Mouse (Mus musculus) intestine, embryonic 14.5 days (tissue): Measurements from ENCODE around the gene Trank1. TPM values are rescaled to one million over a fixed set of nuclear protein-coding genes. Genes with fewer than 3 reads are reported as not detected.

Source experiments
- ATAC-seq: fragments of 200-750 bp; cut with Nextera tagmentation; replicated peaks from 2 replicates; pipeline ENCODE4 v1.8.0; 2017; ENCODE audit warnings: low read depth, moderate number of reproducible peaks, moderate TSS enrichment, moderate library complexity; ENCODE audit not compliant: low FRiP score, low TSS enrichment
- DNase-seq: peaks from one replicate; pipeline ENCODE4 v3.0.0-alpha.2; 2018; ENCODE audit warnings: low spot score
- H3K27ac ChIP-seq: fragments of 300-500 bp; sonication (generic); 2 replicates; pipeline ENCODE4 v1.5.1; 2014; ENCODE audit warnings: low read depth, mild to moderate bottlenecking, control low read depth
- H3K27me3 ChIP-seq: fragments of 300-500 bp; sonication (generic); replicated peaks from 2 replicates; pipeline ENCODE4 v1.6.1; 2014; ENCODE audit warnings: low read length, control low read depth; ENCODE audit not compliant: control insufficient read depth, insufficient read depth
- H3K36me3 ChIP-seq: fragments of 300-500 bp; sonication (generic); 2 replicates; pipeline ENCODE4 v1.6.1; 2014; ENCODE audit warnings: low read length, control low read depth; ENCODE audit not compliant: control insufficient read depth, insufficient read depth
- H3K4me1 ChIP-seq: fragments of 300-500 bp; sonication (generic); replicated peaks from 2 replicates; pipeline ENCODE4 v1.6.1; 2014; ENCODE audit warnings: low read length, control low read depth, mixed read lengths; ENCODE audit not compliant: control insufficient read depth, insufficient read depth
- H3K4me2 ChIP-seq: fragments of 300-500 bp; sonication (generic); 2 replicates; pipeline ENCODE4 v1.6.1; 2014; ENCODE audit warnings: low read length
- H3K4me3 ChIP-seq: fragments of 300-500 bp; sonication (generic); 2 replicates; pipeline ENCODE4 v1.5.1; 2014; ENCODE audit warnings: low read depth, low read length, control low read depth, mixed read lengths
- H3K9ac ChIP-seq: fragments of 300-500 bp; sonication (generic); 2 replicates; pipeline ENCODE4 v1.6.1; 2014; ENCODE audit warnings: mild to moderate bottlenecking, low read length
- H3K9me3 ChIP-seq: fragments of 300-500 bp; sonication (generic); 2 replicates; pipeline ENCODE4 v1.6.1; 2016; ENCODE audit warnings: low read length, control low read depth; ENCODE audit not compliant: control insufficient read depth
- WGBS: fragments of 180-500 bp; shearing (Covaris S2); extraction: QIAGEN DNeasy Blood & Tissue Kit; methylation state at CpG from one replicate; pipeline ENCODE4 v1.1.7; 2014; 5-methylcytosine and 5-hydroxymethylcytosine counted together
- polyA plus RNA-seq: library from polyadenylated mRNA; unstranded; fragments of >200 nt; fragmentation: Nextera tagmentation; extraction: Ambion mirVana; gene quantifications from 2 replicates; pipeline ENCODE4 v1.2.1, GENCODE M21; 2014

Gene Trank1
- polyA plus RNA-seq, 1 experiment from 2014 or later = 0.08 TPM

DNA sequence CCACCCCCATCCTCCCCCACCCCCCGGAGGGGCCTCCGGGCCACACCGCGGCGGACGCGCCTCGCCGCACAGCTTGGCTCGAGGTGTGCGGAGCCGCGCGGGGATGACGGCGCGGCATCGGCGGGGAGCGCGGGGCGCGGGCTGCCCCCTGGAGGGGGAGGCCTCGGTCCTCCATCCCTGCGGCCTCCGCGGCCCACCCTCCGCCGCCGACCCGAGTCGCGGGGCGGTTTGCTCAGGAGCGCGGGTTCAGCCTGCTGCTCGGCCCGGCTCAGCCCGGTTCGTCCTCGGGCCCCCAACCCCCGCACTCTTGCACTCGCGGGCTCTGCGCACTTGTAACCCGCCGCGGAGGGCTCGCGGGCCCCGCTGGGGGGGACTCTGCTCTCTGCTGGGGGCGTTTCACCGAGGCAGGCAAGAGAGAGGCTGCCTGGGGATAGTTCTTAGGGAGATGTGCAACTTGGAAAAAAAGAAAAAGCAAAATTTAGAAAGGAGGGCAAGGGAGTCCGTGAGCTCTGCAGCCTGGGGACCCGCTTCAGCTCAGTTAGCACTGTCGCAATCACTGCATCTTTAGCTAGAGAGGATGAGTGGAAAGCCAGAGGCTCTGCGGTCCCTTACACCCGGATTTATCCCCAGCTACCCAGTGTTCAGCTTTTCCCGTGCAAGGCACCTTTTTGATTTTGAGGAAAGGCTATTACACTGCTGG is 1.1 kb downstream of the Trank1 start:
- Histone ChIP-seq H3K27me3 (peaks cover 63% of the 10 kb centered on the region), H3K4me3 (peak overlapping the region; percentile 39), H3K4me2 (peak overlapping the region; percentile 57), H3K27ac (no peak overlapping the region), H3K36me3 (no peaks in the 10 kb centered on the region), H3K9me3 (no peaks in the 10 kb centered on the region), H3K4me1 (no peaks in the 10 kb centered on the region), H3K9ac (no peak overlapping the region)
- WGBS = under 1% methylated on average over 59 of the region's 59 CpGs
- peak; percentile 69 for DNase-seq
- no peak; the same call in 1 of the 2 replicates for ATAC-seq

DNA sequence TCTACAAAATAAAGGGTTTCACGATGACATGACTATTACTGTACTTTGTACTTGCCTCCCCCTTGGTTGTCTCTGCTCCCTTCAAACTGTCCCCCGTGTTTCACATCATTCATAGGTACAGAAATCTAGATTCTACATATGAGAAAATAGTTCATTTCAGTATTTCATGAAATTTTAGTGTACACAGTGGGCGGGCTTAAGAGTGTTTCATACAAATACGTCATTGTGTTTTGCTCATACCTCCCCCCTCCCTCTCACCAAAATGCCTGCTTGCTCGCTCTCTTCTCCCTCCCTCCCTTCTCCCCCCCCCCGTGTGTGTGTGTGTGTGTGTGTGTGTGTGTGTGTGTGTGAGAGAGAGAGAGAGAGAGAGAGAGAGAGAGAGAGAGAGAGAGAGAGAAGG is 1.8 kb downstream of the Trank1 start:
- no peaks in the 10 kb centered on the region for H3K9me3 ChIP-seq
- WGBS = 16% methylated on average over 5 of the region's 6 CpGs
- no peak overlapping the region for H3K9ac ChIP-seq
- DNase-seq (no peak), ATAC-seq (no peak)
- no peak overlapping the region for H3K4me3 ChIP-seq
- no peak overlapping the region for H3K27ac ChIP-seq
- no peaks in the 10 kb centered on the region for H3K36me3 ChIP-seq
- H3K27me3 ChIP-seq = peaks cover 63% of the 10 kb centered on the region
- no peaks in the 10 kb centered on the region for H3K4me1 ChIP-seq
- H3K4me2 ChIP-seq = no peak overlapping the region

DNA sequence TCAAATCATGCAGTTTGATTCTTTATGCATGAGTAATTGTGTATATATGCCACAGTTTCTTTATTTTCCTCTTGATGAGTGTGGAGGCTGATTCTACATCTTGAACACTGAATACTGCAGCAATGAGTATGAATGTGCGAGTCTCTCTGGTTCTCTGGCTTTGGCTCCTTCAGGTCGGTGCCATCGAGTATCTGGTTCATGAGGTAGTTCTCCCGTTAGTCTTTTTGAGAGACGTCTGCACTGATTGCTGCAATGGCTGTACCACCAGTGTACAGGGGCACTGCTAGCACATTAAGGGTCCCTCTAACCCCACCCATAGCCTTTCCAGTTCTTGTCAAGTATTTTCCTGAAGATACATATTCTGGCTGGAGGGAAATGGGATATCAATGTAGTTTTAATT is 2.3 kb downstream of the Trank1 start:
- Histone ChIP-seq H3K27ac (no peak overlapping the region), H3K4me1 (no peaks in the 10 kb centered on the region), H3K4me2 (no peak overlapping the region), H3K4me3 (no peak overlapping the region), H3K9ac (no peak overlapping the region), H3K36me3 (no peaks in the 10 kb centered on the region), H3K27me3 (peaks cover 63% of the 10 kb centered on the region), H3K9me3 (no peaks in the 10 kb centered on the region)
- WGBS = 24% methylated on average over 5 of the region's 5 CpGs
- no peak for ATAC-seq
- no peak for DNase-seq

DNA sequence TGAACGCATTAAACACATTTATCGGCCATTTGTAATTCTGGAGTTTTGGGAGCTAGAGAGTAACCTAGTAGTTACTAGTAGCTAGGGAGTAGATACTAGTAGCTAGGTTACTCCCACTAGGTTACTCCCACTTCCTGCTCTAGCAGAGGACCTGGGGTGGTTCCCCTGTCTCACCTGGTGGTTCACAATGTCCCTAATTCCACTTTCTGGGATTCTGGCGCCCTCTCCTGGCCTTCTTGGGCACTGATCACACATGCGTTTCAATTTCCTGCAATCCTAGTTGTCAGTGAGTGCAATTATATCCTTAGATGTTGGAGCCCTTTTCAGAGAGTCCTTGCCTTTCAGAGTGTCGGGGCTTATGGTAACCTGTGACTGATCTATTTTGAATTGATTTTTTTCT is 2.7 kb downstream of the Trank1 start:
- H3K4me2 ChIP-seq = no peak overlapping the region
- no peak overlapping the region for H3K4me3 ChIP-seq
- no peaks in the 10 kb centered on the region for H3K4me1 ChIP-seq
- H3K9me3 ChIP-seq = no peaks in the 10 kb centered on the region
- DNase-seq = peak; percentile 82
- H3K36me3 ChIP-seq = no peaks in the 10 kb centered on the region
- WGBS = 44% methylated on average over 5 of the region's 5 CpGs
- H3K27me3 ChIP-seq = peaks cover 59% of the 10 kb centered on the region
- no peak overlapping the region for H3K9ac ChIP-seq
- H3K27ac ChIP-seq = no peak overlapping the region
- no peak for ATAC-seq

DNA sequence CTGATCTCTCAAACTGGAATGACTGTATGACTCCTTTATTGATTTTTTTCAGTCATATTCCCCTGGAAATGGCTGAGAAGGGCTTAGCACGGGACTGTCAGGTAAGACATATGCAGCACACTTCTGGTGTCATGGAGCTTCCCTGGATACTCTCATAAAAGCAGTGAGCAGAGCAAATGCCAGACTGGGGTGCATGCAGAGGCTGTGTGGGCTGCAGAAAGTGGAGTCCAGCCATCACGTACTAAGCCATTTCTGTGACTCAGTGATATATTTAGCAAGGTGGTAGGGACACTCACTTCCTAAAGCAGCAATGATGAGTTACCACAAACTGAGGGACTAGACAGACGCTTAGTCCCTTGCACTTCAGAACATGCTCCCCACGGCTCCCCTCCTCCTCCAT is 9.4 kb downstream of the Trank1 start:
- H3K4me2 ChIP-seq = no peak overlapping the region
- DNase-seq (no peak), ATAC-seq (no peak)
- 72% methylated on average over 4 of the region's 4 CpGs for WGBS
- H3K27ac ChIP-seq = no peak overlapping the region
- H3K9me3 ChIP-seq = no peaks in the 10 kb centered on the region
- no peak overlapping the region for H3K9ac ChIP-seq
- no peaks in the 10 kb centered on the region for H3K27me3 ChIP-seq
- H3K4me1 ChIP-seq = no peaks in the 10 kb centered on the region
- H3K4me3 ChIP-seq = no peak overlapping the region
- H3K36me3 ChIP-seq = no peaks in the 10 kb centered on the region

DNA sequence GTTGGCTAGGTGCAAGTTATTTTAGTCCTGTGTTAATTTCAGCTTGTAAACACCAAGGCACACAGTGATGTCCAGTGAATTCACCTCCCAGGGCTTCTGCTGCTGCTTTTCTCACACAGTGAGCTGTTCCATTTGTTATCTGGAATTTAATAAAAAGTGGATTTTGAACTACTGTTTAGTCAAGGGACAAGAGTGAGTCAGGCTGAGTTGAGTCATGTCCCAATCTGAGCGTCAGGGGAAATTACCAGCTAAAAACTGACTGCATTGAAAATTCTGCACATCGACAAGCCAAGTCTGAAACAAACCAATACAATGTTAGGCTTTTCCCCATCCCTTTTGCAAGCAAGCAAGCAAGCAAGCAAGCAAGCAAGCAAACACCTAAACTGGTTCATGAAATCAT is 13.3 kb downstream of the Trank1 start:
- Histone ChIP-seq H3K27ac (no peak overlapping the region), H3K4me3 (no peak overlapping the region), H3K9ac (no peak overlapping the region), H3K4me1 (no peaks in the 10 kb centered on the region), H3K4me2 (no peak overlapping the region), H3K36me3 (no peaks in the 10 kb centered on the region), H3K27me3 (no peaks in the 10 kb centered on the region), H3K9me3 (no peaks in the 10 kb centered on the region)
- 79% methylated on average over 2 of the region's 2 CpGs for WGBS
- DNase-seq (no peak), ATAC-seq (no peak)

DNA sequence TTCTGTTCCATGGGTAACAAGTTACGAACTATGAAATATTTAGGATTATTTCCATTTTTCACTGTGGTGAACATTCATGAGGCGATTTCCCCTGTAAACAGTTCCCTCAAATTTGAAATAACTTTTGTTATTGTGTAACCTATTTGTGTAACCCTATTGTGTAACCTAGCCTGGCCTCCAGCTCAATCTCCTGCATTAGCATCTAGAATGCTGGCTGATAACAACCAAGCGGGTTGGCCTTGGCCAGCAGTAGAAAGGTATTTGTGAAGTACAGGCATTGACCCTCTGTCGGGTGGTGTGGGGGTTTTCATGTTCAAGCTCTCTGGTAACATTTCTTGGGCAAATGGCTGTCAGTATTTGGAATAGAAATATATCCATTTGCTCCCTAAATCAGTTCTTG is 18.3 kb downstream of the Trank1 start:
- H3K27ac ChIP-seq = no peak overlapping the region
- no peaks in the 10 kb centered on the region for H3K36me3 ChIP-seq
- H3K4me3 ChIP-seq = no peak overlapping the region
- H3K4me1 ChIP-seq = no peaks in the 10 kb centered on the region
- no peak overlapping the region for H3K4me2 ChIP-seq
- no peaks in the 10 kb centered on the region for H3K9me3 ChIP-seq
- ATAC-seq = no peak
- H3K27me3 ChIP-seq = no peaks in the 10 kb centered on the region
- H3K9ac ChIP-seq = no peak overlapping the region
- 87% methylated on average over 4 of the region's 4 CpGs for WGBS
- no peak for DNase-seq

DNA sequence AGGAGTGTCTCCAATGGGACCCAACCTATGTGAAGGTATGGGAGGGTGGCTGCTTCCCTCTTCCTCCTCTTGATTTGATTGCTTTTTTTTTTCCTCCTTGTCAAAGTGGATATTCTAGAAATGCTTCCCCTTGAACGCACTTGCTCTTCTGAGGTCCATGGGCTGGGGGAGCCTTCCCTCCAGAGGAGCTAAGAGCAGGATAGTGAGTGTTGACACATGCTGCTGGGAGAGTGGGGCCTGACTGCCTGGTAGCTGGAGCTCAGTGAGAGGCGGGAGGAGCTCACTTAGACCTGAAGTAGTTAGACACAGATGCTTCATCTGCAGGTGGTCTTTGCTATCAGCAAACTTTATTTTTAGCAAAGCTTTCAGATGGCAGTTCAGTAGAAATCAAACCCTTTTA is 22.3 kb downstream of the Trank1 start:
- H3K27ac ChIP-seq = no peak overlapping the region
- no peaks in the 10 kb centered on the region for H3K36me3 ChIP-seq
- no peaks in the 10 kb centered on the region for H3K4me1 ChIP-seq
- DNase-seq (no peak), ATAC-seq (no peak)
- H3K4me2 ChIP-seq = no peak overlapping the region
- 66% methylated on average over 2 of the region's 2 CpGs for WGBS
- H3K4me3 ChIP-seq = no peak overlapping the region
- no peak overlapping the region for H3K9ac ChIP-seq
- H3K9me3 ChIP-seq = no peaks in the 10 kb centered on the region
- H3K27me3 ChIP-seq = no peaks in the 10 kb centered on the region

DNA sequence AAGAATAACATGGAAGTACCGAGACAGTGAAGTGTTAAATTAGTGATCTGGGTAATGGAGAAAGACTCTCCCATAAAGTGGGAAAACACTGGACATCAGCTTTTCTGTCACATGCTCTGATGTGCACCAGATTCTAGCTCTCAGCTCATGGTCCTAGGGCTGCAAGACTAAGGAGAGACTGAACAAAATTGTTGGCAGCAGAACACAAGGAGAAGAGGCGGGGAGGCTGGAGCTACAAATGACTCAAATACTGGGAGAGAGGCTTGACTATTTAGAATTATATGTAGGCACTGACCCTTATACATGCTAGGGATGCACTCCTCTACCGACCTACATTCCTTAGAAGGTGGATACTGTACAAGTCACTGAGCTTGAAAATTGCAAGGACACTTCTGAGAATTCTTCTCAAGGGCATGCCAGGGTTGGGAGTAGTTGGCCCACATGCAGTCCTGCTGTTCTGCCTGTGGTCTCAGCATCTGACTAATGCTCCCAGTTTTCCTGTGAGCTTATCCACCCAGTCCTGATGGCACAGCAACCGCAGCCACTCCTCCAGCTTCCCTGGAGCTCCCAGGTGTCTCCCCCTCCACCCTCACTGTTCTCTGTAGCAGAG is 23.1 kb downstream of the Trank1 start:
- Histone ChIP-seq H3K4me2 (no peak overlapping the region), H3K9me3 (no peaks in the 10 kb centered on the region), H3K4me3 (no peak overlapping the region), H3K4me1 (no peaks in the 10 kb centered on the region), H3K27ac (no peak overlapping the region), H3K9ac (no peak overlapping the region), H3K36me3 (no peaks in the 10 kb centered on the region), H3K27me3 (no peaks in the 10 kb centered on the region)
- no peak for DNase-seq
- no peak for ATAC-seq
- WGBS = 60% methylated on average over 4 of the region's 4 CpGs
